Mouse (Mus musculus): Measurements from ENCODE around the gene Adam33.

DNA sequence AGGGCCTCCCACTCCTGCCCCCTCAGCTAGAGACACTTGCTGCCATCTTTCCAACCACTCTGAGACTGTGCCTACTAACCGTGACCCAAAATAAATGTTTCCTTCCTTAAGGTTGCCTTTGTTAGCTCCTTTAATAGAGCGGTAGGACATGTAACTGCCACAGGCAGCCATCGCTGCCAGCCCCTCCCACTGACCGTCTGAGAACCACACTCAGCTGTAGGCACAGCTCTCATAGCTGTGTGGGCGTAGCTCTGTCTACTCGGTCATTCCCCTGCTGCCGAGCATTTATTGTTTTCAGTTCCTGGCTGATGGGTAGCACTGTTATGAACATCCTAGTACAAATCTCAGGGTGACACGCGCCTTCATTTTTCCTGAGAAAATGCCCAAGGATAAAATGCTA, 2.7 kb upstream of the Adam33 start:
- TF ChIP-seq CTCF (IDR thresholded peaks at IDR 0.05; ENCODE audit: low read depth, low read length), result no peak
- TF ChIP-seq POLR2A (IDR thresholded peaks at IDR 0.05; ENCODE audit: borderline replicate concordance, low read depth, low read length), result no peak

Measured in bone marrow macrophage, adult 2 months (primary cell).